Mouse (Mus musculus): ENCODE measurements around the gene Gm960.

Gene Gm960

DNA sequence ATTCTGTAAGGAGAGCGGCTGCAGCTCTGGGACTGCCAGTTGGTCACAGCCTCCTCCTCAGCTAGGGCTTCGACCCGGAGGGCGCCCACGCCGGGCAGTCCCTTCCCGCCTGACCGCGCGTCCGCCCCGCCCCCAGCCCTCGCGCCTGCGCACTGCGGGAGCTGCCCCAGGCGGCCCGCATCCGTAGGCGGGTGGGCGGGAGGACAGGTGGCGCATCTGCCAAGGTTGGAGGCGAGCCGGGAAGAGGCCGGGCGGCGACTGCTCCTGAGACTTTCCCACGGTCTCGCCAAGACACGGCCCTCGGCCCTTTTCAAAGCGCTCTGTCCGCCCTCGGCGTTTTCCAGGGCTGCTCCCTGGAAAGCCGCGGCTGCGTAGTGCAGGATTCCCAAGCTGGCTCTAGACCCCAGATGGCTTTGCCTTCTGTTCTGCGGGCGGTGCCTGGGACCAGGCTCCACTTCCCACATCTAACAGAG is at the start of gene Gm960:
Gene Gm960 (minus strand): TSS at position 464 of the 473 bp plus-strand sequence.
- in situ Hi-C loops (cut with MboI, MseI): loop anchor here (25.0 kb wide), 1 partner anchor 1789 kb away; no protein-coding TSS in a partner anchor

DNA sequence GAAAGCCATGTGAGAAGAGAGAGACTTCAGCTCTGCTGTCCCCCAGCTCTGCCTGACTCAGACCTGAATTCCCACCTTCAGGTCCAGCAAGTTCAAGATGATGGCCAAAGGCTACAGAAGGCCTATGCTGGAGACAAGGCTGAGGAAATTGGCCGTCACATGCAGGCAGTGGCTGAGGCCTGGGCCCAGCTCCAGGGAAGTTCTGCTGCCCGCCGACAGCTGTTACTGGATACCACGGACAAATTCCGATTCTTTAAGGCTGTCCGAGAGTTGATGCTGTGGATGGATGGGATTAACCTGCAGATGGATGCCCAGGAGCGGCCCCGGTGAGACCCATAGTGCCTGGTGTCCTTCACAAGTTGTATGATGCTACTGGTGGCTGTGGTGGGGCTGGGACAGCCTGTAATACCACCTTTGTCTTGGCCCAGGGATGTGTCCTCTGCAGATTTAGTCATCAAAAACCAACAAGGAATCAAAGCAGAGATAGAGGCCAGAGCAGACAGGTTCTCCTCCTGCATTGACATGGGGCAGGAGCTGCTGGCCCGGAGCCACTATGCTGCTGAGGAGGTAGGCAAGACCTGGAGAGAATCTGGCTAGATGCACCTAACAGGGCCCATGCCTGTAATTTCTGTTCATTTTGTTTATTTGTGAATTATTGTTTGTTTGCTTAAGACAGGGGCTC is 49.3 kb upstream of the Gm960 start:
- in situ Hi-C loops (cut with MboI, MseI): no loop called here

DNA sequence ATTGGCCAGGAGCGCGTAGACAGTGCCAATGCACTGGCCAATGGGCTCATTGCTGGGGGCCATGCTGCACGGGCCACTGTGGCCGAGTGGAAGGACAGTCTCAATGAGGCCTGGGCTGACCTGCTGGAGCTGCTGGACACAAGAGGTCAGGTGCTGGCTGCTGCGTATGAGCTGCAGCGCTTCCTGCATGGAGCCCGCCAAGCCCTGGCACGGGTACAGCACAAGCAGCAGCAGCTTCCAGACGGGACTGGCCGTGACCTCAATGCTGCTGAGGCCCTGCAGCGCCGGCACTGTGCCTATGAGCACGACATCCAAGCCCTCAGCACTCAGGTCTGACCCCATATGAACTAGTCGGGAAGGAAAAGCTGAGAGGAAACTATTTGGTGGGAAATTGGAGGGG is 48.1 kb upstream of the Gm960 start:
- in situ Hi-C loops (cut with MboI, MseI): no loop called here

DNA sequence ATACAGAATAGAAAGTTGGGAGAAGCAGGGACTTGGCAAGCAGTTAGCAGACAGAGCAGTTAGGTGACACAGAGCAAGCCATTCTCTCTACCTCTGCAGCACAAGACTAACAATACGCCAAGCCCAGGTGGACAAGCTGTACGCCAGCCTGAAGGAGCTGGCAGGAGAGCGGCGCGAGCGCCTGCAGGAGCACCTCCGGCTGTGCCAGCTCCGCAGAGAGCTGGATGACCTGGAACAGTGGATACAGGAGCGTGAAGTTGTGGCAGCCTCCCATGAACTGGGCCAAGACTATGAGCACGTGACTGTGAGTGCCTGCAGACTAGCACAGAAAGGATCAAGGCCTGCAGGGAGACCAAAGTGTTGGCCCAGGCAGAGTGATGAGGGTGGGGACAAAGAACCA is 47.2 kb upstream of the Gm960 start:
- in situ Hi-C loops (cut with MboI, MseI): no loop called here

DNA sequence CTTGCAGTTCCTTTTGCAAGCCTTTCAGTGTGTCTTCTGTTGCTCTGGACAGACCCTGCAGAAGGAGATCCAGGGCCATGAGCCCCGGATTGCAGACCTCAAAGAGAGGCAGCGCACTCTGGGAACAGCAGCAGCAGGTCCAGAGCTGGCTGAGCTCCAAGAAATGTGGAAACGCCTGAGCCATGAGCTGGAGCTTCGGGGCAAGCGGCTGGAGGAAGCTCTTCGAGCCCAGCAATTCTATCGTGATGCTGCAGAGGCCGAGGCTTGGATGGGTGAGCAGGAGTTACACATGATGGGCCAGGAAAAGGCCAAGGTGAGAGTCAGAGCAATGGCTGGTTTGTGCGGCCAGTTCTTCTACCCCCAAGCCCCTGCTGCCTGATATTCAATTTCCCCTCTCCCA is 46.6 kb upstream of the Gm960 start:
- in situ Hi-C loops (cut with MboI, MseI): no loop called here

DNA sequence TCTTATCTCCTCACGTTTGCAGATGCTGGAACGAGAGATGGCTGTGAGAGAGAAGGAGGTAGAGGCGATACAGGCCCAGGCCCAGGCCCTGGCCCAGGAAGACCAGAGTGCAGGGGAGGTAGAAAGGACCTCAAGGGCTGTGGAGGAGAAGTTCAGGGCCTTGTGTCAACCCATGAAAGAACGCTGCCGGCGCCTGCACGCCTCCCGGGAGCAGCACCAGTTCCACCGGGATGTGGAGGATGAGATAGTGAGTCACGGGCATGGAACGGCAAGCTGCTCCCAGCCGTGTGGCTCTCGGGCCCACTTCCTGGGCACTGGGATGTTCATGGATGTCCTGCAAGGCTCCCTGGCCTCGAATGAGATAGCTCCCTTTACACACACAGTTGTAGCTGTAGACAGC is 45.6 kb upstream of the Gm960 start:
- in situ Hi-C loops (cut with MboI, MseI): loop anchor here (5.0 kb wide), 1 partner anchor 97 kb away; no protein-coding TSS in a partner anchor

DNA sequence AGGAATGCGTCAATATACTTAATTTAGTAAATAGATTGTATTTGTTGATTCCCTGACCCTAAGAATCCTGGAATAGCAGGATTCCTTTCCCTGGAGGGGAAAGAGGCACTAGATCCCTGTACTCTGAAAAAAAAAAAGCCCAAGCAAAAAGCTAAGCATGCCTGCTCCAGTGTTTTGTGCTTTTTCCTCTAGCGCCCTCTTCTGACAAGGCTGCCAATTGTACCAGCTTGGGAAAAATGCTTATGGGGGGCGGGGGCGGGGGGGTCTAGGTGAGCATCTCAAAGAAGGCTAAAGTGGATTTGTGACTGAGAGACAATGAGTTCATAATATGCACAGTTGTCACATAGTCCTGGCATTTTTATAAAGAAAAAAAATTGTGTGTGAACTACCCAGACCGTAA is 45.1 kb upstream of the Gm960 start:
- in situ Hi-C loops (cut with MboI, MseI): loop anchor here (5.0 kb wide), 1 partner anchor 96 kb away; no protein-coding TSS in a partner anchor

DNA sequence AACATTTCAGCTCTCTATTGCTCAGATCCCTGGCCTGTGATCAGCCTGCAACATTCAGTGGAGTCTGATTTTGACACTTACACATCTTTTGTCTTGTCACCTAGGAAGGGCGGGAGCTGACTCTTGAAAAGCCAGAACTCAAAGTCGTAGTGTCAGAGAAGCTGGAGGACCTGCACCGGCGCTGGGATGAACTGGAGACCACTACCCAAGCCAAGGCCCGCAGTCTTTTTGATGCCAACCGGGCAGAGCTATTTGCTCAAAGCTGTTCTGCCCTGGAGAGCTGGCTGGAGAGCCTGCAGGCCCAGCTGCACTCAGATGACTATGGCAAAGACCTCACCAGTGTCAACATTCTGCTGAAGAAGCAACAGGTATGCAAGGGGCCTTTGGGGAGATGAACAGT is 43.8 kb upstream of the Gm960 start:
- in situ Hi-C loops (cut with MboI, MseI): loop anchor here (5.0 kb wide), 1 partner anchor 95 kb away; no protein-coding TSS in a partner anchor

DNA sequence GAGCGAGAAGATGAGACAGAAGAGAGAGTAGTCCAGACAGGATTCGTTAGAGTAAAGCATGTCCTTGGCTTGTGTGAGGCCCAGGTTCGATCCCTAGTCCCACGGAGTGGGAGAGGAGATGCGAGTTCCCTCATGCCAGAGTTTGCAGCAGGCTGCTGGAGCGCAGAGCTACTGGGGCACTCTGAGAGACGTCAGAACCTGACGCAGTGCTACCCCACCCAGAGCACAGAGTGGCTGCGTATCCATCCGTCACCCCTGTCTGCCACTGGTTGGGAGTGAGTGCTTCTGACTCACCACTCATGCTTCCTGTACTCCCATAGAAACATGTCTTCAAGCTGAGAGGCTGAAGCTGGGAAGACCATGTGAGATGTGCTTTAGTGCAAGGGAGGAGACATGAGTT is 43.0 kb upstream of the Gm960 start:
- in situ Hi-C loops (cut with MboI, MseI): loop anchor here (5.0 kb wide), 1 partner anchor 94 kb away; no protein-coding TSS in a partner anchor

DNA sequence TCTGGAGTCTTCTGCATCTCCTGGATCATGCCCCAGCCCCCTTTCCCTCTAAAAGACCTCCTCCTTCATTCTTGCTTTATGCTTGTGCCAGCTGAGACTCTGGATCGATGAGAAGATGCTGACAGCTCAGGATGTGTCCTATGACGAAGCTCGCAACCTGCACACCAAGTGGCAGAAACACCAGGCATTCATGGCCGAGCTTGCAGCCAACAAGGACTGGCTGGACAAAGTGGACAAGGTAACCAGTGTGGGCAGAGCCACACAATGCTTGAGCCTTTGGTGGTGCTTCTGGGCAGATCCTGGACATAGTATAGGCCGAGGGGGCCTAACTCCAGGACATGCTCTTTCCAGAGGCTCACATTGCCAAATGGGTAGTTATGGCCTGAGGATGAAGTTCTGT is 41.3 kb upstream of the Gm960 start:
- in situ Hi-C loops (cut with MboI, MseI): loop anchor here (5.0 kb wide), 1 partner anchor 92 kb away; no protein-coding TSS in a partner anchor

DNA sequence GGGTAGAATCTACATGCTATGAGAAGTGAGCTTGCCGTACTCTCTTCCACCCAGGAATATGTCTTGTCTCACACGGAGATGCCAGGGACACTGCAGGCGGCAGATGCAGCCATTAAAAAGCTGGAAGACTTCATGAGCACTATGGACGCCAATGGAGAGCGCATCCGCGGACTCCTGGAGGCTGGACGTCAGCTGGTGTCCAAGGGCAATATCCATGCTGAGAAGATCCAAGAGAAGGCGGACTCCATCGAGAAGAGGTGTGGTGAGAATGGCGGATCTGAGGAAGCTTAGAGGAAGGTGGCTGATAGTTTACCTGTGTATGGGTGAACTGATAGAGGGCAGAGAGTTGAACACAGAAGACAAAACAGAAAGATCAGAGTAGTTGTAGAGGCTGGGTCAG is 40.6 kb upstream of the Gm960 start:
- in situ Hi-C loops (cut with MboI, MseI): no loop called here

DNA sequence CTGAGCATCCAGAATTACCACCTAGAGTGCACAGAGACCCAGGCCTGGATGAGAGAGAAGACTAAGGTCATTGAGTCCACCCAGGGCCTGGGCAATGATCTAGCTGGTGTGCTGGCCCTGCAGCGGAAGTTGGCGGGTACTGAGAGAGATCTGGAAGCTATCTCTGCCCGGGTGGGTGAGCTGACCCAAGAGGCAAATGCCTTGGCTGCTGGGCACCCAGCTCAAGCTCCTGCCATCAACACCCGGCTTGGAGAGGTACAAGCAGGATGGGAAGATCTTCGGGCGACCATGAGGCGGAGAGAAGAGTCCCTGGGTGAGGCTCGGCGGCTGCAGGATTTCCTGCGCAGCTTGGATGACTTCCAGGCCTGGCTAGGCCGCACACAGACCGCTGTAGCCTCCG is 39.4 kb upstream of the Gm960 start:
- in situ Hi-C loops (cut with MboI, MseI): no loop called here

DNA sequence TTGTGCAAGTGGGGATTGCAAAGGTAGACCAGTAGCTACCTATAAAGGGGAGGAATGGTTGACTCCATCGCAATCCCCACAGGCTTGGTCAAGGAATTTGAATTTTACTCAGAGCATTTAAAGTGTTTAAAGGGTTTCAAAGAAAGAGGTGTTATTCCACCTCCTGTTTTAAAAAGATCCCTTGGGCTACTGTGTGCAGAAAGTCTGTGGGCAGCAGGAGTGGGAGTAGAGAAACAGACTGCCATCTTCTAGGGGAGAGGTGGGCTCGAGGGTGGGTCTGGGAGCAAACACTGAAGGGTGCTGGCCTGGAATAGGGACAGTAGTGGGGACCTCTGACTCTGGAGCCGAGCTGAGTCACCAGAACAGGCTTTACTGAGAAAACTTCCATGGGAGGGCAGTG is 34.6 kb upstream of the Gm960 start:
- in situ Hi-C loops (cut with MboI, MseI): no loop called here

DNA sequence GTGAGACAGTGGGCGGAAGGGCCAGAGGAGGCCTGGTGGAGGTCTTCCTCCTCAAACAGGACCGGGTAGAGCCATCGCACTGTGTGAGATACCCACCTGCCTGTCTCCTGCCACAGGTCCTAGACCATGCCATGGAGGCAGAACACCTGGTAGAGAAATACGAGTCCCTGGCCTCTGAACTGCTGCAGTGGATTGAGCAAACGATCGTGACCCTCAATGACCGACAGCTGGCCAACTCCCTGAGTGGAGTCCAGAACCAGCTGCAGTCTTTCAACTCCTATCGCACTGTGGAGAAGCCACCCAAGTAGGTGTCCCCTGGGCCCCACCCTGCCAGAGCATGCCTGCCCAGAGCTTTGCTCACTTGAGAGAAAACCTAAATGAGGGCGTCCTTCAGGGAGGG is 30.7 kb upstream of the Gm960 start:
- in situ Hi-C loops (cut with MboI, MseI): no loop called here

DNA sequence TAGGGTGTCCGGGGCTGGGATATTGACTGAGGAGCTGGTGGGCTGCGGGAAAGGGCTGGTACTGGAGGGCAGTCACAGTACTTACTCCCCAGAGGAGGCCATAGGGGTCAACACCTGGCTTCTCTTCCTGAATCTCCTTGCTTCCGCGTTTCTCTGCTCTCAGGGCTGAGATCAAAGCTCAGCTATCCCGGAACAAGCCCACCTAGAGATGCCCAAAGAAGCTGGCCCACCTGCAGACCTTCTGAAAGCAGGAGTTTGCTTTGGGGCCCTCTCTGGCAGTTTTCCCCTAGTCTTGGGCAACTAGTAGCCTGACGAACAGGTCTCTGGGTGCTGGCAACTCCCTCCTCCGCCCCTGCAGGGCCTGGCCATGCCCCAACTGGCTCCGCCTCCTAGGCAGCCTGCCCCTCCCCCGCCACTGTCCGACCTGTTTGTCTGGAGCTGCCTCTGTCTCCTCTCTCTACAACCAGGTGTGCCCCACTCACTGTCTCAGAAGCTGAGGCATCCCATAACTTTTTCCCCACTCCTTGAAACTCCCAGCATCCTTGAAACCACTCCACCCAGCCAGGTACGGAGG is 22.3 kb upstream of the Gm960 start:
- in situ Hi-C loops (cut with MboI, MseI): no loop called here

DNA sequence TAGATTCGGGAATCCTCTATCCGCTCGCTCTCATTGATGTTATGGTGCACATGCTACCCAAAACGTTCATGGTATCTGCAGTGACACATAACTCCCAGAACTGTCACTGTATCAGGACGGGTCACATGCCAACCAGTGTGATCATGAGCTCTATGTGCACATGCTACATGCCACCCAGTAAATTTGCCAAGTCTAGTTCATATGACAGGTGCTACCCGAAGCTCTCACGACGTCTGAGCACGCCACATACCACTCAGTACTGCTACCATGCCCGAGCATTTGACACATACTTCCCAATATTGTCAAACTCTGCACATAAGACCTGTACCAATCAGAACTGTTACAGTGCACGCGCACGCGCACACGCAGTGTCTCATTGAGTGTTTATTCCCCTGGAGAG is 21.6 kb upstream of the Gm960 start:
- in situ Hi-C loops (cut with MboI, MseI): no loop called here

DNA sequence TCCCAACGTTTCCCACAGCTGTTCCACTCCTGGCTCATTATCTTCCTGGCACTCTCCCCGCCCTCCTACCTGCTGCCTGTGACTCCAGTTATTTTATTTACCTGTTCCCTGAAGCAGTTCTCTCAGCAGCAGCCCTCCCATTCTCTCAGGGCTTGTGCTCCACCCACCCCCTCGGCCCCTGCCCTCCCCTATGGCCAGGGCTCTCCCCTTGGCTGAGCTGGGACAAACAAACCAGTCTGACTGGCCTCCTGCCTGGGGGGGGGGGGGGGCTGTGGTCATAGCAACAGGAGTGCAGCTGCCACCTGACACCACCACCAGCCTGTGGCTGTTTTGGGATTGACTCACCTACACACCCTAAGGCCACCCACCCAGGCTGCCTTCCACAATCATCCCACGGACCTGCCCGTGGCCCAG is 20.9 kb upstream of the Gm960 start:
- in situ Hi-C loops (cut with MboI, MseI): no loop called here

DNA sequence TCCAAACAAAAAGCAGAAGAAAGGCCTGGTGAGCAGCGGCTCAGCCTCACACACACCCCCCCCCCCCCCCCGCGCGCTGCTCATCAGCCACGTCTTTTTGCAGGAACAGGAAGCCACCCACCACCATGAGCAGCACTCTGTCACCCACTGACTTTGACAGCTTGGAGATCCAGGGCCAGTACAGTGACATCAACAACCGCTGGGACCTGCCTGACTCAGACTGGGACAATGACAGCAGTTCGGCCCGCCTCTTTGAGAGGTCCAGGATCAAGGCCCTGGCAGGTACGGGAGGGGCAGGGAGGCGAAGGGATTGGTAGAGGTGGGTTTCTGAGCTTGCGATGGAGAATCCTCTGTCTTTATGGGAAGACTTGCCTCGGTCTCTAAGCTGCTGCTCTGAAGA is 20.2 kb upstream of the Gm960 start:
- in situ Hi-C loops (cut with MboI, MseI): no loop called here

DNA sequence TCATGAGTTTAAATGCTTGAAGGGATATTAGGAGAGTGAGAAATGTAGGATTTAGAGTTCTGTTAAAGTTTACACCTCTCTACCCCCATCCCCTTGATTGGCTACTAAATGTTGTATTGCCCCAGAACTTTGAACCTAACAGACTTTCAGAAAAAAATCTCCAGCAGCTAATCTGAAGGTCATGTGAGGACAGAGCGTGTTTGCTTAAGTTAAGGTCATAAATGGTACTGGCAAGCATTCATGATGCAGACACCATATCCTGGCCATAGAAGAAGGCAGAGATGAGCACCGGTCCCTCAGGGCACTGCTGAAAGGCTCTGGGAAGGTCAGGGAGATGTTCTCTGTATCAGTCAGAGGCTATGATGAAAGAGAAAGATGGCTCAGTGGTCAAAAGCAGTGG is 18.8 kb upstream of the Gm960 start:
- in situ Hi-C loops (cut with MboI, MseI): no loop called here

DNA sequence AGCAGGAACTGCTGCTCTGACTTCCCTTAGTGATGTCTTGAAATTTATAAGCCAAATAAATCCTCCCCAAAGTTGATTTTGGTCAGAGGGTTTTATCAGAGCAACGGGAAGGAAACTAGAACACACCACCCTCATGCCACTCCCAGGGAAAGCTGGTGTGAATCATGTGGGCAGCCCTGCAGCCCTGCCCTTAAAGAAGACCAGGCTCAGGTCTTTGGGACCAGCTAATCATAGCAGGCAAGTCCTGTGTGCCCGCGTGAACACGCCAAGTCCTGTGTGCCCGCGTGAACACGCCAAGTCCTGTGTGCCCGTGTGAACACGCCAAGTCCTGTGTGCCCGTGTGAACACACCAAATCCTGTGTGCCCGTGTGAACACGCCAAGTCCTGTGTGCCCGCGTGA is 18.3 kb upstream of the Gm960 start:
- in situ Hi-C loops (cut with MboI, MseI): no loop called here

DNA sequence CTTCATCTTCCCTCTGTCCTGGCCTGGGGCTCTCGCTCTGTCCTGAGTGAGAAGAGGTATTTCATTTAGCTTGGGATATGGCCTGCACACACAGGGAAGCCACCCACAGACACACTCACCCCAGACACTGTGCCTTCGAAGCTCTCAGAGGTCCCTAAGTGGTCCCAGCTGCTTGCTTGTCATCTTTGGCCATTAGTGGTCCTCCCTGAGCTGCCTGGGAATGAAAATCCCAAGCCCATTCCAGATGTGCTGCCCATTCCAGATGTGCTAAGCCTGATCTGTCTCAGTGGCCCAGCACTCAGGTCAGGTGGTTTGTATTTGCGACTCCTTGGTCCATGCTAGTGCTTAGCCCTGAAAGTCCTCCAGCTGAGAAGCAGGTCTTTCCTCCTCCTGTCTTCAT is 15.4 kb upstream of the Gm960 start:
- in situ Hi-C loops (cut with MboI, MseI): no loop called here

DNA sequence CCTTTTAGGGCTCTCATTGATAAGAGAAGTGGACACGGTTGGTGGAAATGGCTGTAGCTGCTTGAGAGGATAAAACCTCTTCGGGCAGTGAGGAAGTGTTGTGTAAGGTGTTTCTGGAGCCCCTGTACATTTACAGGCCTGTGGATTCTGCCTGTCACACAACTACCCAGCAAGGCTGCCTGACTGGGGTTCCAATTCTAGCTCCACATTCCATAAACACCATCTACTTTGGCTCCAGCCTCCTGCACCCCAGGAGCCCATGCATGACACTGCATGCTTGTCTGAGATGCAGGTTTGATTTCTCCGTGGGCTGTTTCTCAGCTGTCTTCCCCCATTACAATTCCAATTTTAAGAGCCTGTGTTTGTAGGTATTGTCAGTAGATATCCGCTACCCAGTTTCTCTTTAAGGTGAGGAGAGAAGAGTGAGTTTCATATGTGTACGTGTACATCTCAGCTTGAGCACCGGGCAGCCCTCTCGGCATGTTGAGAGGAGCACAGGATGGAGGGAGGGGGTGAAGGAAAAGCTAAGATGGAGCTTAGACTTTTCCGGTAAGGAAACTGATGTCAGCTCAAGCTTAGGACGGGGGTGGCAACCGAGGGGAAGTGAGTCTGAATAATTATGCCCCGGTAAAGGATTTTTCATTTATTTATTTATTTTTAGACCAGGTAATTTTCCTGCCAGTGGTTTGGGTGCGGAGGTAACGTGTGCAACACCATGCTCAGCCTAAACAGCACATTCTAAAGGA is 14.5 kb upstream of the Gm960 start:
- in situ Hi-C loops (cut with MboI, MseI): no loop called here
